Mouse (Mus musculus) liver, embryonic 12.5 days (tissue): Measurements from ENCODE around the gene Dtnbp1. TPM values are rescaled to one million over a fixed set of nuclear protein-coding genes. Genes with fewer than 3 reads are reported as not detected.

Experiments
- ATAC-seq: fragments of 200-750 bp; cut with Nextera tagmentation; 2 replicates; pipeline ENCODE4 v1.8.0; 2017; ENCODE audit warnings: moderate number of reproducible peaks, mild to moderate bottlenecking, moderate library complexity
- H3K27ac ChIP-seq: fragments of 300-500 bp; sonication (generic); 2 replicates; pipeline ENCODE4 v1.5.1; 2016; ENCODE audit warnings: mild to moderate bottlenecking
- H3K27me3 ChIP-seq: fragments of 300-500 bp; sonication (generic); replicated peaks from 2 replicates; pipeline ENCODE4 v1.6.1; 2016; ENCODE audit warnings: mild to moderate bottlenecking, moderate library complexity
- H3K36me3 ChIP-seq: fragments of 300-500 bp; sonication (generic); 2 replicates; pipeline ENCODE4 v1.6.1; 2016; ENCODE audit warnings: mild to moderate bottlenecking, moderate library complexity
- H3K4me1 ChIP-seq: fragments of 300-500 bp; sonication (generic); 2 replicates; pipeline ENCODE4 v1.6.1; 2016
- H3K4me2 ChIP-seq: fragments of 300-500 bp; sonication (generic); 2 replicates; pipeline ENCODE4 v1.6.1; 2016; ENCODE audit warnings: mild to moderate bottlenecking, moderate library complexity
- H3K4me3 ChIP-seq: fragments of 300-500 bp; sonication (generic); 2 replicates; pipeline ENCODE4 v1.5.1; 2016; ENCODE audit warnings: mild to moderate bottlenecking, moderate library complexity
- H3K9ac ChIP-seq: fragments of 300-500 bp; sonication (generic); 2 replicates; pipeline ENCODE4 v1.6.1; 2016; ENCODE audit warnings: mild to moderate bottlenecking, moderate library complexity
- H3K9me3 ChIP-seq: fragments of 300-500 bp; sonication (generic); replicated peaks from 2 replicates; pipeline ENCODE4 v1.6.1; 2016; ENCODE audit warnings: mild to moderate bottlenecking, moderate library complexity
- WGBS: fragments of 180-500 bp; shearing (Covaris S2); methylation state at CpG from one replicate; pipeline ENCODE4 v1.1.7; 2016; ENCODE audit not compliant: insufficient replicate concordance; 5-methylcytosine and 5-hydroxymethylcytosine counted together
- polyA plus RNA-seq: library from polyadenylated mRNA; unstranded; fragments of >200 nt; fragmentation: Nextera tagmentation; extraction: Ambion mirVana; gene quantifications from 2 replicates; pipeline ENCODE4 v1.2.1, GENCODE M21; 2016

Gene Dtnbp1
- polyA plus RNA-seq, 1 experiment from 2014 or later = 36.1 TPM

DNA sequence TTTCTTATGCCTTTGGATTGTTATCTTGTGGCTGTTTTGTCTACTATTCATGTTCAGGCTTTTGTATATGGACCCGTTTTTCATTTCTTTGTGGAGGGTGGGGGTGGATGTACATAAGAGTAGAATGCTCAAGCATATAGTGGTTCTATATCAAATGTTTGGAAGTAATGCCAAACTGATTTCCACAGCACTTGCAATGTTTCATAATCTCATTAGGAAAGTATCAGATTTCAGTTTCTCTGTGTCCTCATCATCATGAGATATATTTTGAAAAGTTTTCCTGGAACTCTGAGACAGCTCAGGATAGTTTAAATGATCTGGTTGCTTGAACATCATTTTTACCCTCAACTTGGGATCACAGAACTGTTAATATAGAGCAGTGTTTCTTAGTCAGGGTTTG lies 27.8 kb upstream of the Dtnbp1 start:
- H3K27me3 ChIP-seq = peaks cover 28% of the 10 kb centered on the region
- no peaks in the 10 kb centered on the region for H3K36me3 ChIP-seq
- H3K9me3 ChIP-seq = no peaks in the 10 kb centered on the region
- 60% methylated on average over 1 of the region's 1 CpGs for WGBS
- peaks cover 19% of the 10 kb centered on the region for H3K4me1 ChIP-seq
- H3K27ac ChIP-seq = no peak overlapping the region
- ATAC-seq = no peak
- no peak overlapping the region for H3K9ac ChIP-seq
- H3K4me2 ChIP-seq = no peak overlapping the region
- no peak overlapping the region for H3K4me3 ChIP-seq

DNA sequence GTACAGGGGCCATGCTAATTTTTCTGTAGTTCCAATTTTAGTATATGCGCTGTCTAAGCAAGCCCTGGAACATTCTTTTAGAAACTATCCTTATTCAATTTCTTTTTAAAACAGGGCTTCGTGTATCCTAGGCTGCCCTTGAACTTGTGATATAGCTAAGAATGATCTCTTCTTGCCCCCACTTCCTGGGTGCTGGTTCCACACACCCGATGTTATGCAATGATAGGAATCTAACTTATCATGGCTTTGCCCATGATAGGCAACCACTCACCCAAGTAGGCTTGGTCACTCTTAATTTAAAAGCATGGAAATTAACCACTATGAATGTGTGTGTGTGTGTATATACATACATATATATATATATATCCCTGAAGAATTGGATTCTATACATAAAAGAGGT lies 24.3 kb upstream of the Dtnbp1 start:
- no peak overlapping the region for H3K4me2 ChIP-seq
- H3K4me1 ChIP-seq = peaks cover 5% of the 10 kb centered on the region
- H3K36me3 ChIP-seq = no peaks in the 10 kb centered on the region
- ATAC-seq = no peak
- WGBS = 64% methylated on average over 3 of the region's 3 CpGs
- H3K27me3 ChIP-seq = peaks cover 2% of the 10 kb centered on the region; the same call in 1 of the 2 replicates
- no peaks in the 10 kb centered on the region for H3K9me3 ChIP-seq
- H3K4me3 ChIP-seq = no peak overlapping the region
- H3K27ac ChIP-seq = no peak overlapping the region
- H3K9ac ChIP-seq = no peak overlapping the region

DNA sequence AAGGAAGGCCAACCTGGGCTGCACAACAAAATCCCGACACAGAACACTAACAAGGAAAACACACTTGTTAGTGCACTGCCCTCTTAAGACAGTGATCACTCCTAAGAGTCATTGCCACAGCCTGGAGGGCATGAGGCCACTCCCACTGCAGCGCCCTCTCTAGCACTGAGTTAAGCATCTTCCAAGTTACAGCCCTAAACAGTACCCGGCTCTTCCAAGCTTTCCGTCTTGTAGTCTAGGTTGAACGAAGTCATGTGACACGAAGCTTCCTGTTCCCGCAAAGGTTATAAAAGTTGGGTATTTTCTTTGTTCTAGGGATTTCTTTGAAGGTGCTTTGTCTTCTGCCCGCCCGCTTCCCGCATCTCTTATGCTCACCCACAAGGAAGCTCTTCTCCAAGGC lies 22.9 kb upstream of the Dtnbp1 start:
- WGBS = 77% methylated on average over 10 of the region's 10 CpGs
- ATAC-seq = no peak
- no peaks in the 10 kb centered on the region for H3K4me1 ChIP-seq

DNA sequence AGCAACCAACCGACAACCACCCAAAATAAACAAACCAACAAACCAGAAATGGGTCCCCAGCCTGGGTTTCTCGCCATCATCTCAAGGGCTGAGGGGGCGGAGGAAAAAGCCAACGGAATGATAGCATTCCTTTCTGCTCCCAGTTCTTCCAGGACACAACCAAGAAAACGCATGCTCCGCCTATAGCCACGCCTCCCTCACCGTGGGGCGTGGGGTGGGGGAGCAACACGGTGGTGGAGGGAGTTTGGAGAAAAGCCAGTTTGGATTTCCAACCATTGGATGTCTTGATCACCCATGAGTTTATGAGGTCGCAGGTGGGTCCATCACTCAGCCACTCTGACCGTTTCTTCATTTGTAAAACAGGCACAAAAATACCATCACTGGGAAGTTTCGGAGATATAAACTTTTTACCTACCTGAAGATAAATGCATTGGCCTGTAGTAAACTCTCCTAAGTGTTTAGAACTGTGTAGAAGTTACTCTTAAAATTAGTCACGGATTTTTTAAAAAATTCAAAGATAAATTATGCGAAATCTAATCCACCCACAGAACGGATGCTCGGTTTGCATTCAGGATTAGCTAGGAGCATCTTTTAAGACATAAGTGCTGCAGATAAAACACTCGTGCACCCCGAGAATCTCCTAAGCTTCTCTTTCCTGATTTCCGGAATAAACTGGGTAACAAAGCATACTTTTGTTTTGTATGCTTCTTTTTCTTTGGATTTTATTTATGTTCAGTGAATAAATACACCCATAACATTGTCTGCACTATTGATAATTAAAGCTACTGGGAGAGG lies 21.6 kb upstream of the Dtnbp1 start:
- no peak overlapping the region for H3K27ac ChIP-seq
- no peak overlapping the region for H3K9ac ChIP-seq
- H3K4me2 ChIP-seq = no peak overlapping the region
- H3K4me3 ChIP-seq = no peak overlapping the region
- peaks cover 2% of the 10 kb centered on the region; the same call in 1 of the 2 replicates for H3K27me3 ChIP-seq
- H3K36me3 ChIP-seq = no peaks in the 10 kb centered on the region
- WGBS = 64% methylated on average over 20 of the region's 20 CpGs
- H3K4me1 ChIP-seq = no peaks in the 10 kb centered on the region
- ATAC-seq = no peak
- no peaks in the 10 kb centered on the region for H3K9me3 ChIP-seq

More for the DNA sequence above, 22.9 kb upstream of the Dtnbp1 start:
- Histone ChIP-seq H3K27ac (no peak overlapping the region), H3K4me2 (no peak overlapping the region), H3K9ac (no peak overlapping the region), H3K36me3 (no peaks in the 10 kb centered on the region), H3K9me3 (no peaks in the 10 kb centered on the region), H3K4me3 (no peak overlapping the region), H3K27me3 (peaks cover 2% of the 10 kb centered on the region; the same call in 1 of the 2 replicates)

DNA sequence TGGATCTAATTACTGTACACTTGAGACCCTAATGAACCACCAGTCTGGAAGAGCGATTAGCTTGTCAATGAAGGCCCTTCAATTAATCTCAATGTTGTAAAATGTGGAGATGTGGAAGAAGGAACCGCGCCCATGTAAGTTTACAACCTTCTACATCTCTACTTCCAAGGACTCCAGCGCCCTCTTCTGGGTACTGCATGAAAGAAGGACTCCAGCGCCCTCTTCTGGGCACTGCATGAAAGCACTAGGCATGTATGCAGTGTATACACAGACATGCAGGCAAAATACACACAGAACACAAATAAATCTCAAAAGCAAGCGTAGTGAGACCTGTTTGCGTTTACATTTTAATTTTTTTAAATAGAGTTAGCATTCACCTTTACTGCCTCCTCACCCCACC lies 6.2 kb upstream of the Dtnbp1 start:
- 71% methylated on average over 7 of the region's 7 CpGs for WGBS
- Histone ChIP-seq H3K4me1 (no peaks in the 10 kb centered on the region), H3K27ac (no peak overlapping the region), H3K4me2 (no peak overlapping the region), H3K36me3 (no peaks in the 10 kb centered on the region), H3K9me3 (no peaks in the 10 kb centered on the region), H3K4me3 (no peak overlapping the region), H3K9ac (no peak overlapping the region), H3K27me3 (no peaks in the 10 kb centered on the region)
- no peak for ATAC-seq

DNA sequence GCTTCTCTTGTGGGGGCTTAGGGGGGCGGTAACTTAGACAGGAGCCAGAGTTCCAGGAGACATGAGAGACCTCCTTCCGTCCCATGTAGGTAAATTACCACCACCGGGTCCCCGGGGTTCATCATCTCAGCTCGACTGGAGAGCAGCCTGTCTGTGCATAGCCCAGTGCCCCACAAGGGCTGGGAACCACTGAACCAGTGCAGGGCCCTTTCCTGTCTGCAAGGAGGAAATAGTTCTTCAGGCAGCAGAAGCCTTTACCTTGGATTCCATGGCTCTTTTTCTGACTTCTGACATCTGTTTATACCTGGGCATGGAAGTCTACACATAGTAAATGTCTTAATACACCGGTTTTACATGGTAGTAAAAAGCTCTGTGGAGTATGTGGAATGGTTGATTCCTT lies 5.8 kb upstream of the Dtnbp1 start:
- H3K4me1 ChIP-seq = peaks cover 1% of the 10 kb centered on the region
- no peak for ATAC-seq
- 82% methylated on average over 6 of the region's 6 CpGs for WGBS

DNA sequence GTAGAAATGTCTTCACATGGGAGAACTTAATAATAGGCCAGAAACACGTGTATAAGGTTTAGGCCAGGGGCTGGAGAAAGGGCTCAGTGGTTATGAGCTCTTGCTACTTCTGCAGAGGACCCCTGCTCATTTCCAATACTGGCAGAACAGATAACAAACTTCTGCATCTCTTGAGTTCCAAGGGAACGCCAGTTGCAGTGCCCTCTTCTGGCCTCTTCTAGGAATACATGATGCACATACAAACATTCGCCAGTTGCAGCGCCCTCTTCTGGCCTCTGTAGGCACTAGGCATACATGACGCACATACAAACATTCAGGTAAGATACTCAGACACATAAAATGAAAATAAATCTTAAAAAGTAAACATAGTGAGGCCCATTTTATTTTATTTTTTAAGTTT lies 4.5 kb upstream of the Dtnbp1 start:
- no peak for ATAC-seq

More for the DNA sequence above, 5.8 kb upstream of the Dtnbp1 start:
- Histone ChIP-seq H3K4me2 (no peak overlapping the region), H3K27ac (no peak overlapping the region), H3K4me3 (no peak overlapping the region), H3K9me3 (no peaks in the 10 kb centered on the region), H3K36me3 (no peaks in the 10 kb centered on the region), H3K9ac (no peak overlapping the region), H3K27me3 (no peaks in the 10 kb centered on the region)

DNA sequence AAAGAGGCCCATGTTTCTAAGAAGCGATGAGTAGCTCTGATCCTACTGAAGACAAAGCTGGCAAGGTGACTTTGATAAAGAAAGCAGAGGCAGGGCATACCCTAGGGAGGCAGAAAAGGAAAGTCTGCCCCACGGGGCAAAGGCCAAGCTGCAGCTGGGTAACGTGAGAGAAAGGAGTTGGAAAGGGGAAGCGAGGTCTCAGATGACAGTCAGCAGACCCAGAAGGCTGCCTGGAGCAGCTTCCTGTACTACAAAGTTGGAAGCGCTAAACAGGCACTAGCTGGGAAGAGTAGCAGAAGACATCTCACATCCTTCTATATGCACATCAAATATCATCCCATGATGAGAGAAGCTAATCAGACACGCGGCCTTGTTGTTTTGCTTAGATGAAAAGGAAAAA lies 3.9 kb upstream of the Dtnbp1 start:
- no peak overlapping the region for H3K4me3 ChIP-seq
- H3K9ac ChIP-seq = no peak overlapping the region
- H3K4me2 ChIP-seq = no peak overlapping the region
- no peak overlapping the region for H3K27ac ChIP-seq
- no peaks in the 10 kb centered on the region for H3K9me3 ChIP-seq
- no peaks in the 10 kb centered on the region for H3K27me3 ChIP-seq
- H3K4me1 ChIP-seq = peaks cover 13% of the 10 kb centered on the region
- ATAC-seq = no peak
- H3K36me3 ChIP-seq = no peaks in the 10 kb centered on the region
- WGBS = 52% methylated on average over 7 of the region's 7 CpGs

More for the DNA sequence above, 4.5 kb upstream of the Dtnbp1 start:
- Histone ChIP-seq H3K4me3 (no peak overlapping the region), H3K4me2 (no peak overlapping the region), H3K4me1 (peaks cover 8% of the 10 kb centered on the region), H3K27ac (no peak overlapping the region), H3K9ac (no peak overlapping the region), H3K9me3 (no peaks in the 10 kb centered on the region), H3K27me3 (no peaks in the 10 kb centered on the region), H3K36me3 (no peaks in the 10 kb centered on the region)
- 59% methylated on average over 5 of the region's 5 CpGs for WGBS

DNA sequence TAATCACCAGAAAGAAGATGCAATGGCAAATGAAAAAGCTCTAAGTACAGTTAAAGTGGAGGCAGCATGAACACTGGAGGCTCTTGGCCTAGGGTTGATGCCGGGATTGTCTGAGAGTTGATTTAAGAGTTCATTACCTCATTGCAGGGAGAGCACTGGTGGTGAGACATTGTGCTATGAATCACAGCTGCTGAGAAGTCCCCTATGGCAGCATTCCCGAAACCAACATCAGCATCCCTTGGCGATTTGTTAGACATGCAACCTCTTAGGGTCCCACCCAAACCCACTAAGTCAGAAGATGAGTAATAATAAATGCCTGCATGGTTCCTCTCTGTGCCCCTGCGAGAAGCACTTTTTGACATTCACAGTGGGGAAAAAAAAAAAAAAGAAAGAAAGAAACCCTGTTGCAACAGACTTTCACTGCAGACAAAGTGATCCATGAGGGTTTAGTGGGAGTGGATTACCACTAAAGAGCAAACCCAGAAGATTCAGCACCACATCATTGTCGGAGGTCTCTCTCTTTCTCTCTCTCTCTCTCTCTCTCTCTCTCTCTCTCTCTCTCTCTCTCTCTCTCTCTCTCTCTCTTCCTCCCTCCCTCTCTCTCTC lies 3.1 kb upstream of the Dtnbp1 start:
- no peaks in the 10 kb centered on the region for H3K9me3 ChIP-seq
- 72% methylated on average over 5 of the region's 5 CpGs for WGBS
- H3K9ac ChIP-seq = no peak overlapping the region
- H3K27me3 ChIP-seq = no peaks in the 10 kb centered on the region
- H3K4me2 ChIP-seq = no peak overlapping the region
- H3K36me3 ChIP-seq = no peaks in the 10 kb centered on the region
- no peak overlapping the region for H3K27ac ChIP-seq
- no peak for ATAC-seq
- H3K4me3 ChIP-seq = no peak overlapping the region
- peaks cover 20% of the 10 kb centered on the region for H3K4me1 ChIP-seq

DNA sequence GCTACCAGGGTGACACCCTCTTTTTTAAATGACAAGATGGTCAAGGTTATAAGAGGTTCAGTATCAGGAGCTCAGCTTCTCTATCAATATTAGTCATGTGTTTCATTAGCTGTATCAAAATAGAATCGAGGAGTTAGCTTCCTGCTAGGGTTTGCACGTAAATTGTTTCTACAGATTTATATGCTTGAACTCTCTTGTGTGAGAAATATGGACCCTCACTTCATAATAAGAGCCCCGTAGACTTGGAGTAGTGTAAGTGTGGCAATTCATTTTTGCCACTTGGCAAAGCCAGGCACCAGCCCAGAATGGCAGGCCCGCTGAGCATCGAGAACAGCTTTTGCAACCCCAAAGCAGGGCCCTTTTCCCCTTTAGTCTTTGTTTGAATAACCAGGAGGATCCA lies 1.1 kb upstream of the Dtnbp1 start:
- Histone ChIP-seq H3K27ac (no peak overlapping the region), H3K36me3 (peaks cover 9% of the 10 kb centered on the region; the same call in 1 of the 2 replicates), H3K27me3 (no peaks in the 10 kb centered on the region), H3K9me3 (no peaks in the 10 kb centered on the region), H3K4me2 (no peak overlapping the region), H3K4me1 (peaks cover 20% of the 10 kb centered on the region), H3K9ac (no peak overlapping the region), H3K4me3 (no peak overlapping the region)
- 71% methylated on average over 5 of the region's 5 CpGs for WGBS
- no peak for ATAC-seq

DNA sequence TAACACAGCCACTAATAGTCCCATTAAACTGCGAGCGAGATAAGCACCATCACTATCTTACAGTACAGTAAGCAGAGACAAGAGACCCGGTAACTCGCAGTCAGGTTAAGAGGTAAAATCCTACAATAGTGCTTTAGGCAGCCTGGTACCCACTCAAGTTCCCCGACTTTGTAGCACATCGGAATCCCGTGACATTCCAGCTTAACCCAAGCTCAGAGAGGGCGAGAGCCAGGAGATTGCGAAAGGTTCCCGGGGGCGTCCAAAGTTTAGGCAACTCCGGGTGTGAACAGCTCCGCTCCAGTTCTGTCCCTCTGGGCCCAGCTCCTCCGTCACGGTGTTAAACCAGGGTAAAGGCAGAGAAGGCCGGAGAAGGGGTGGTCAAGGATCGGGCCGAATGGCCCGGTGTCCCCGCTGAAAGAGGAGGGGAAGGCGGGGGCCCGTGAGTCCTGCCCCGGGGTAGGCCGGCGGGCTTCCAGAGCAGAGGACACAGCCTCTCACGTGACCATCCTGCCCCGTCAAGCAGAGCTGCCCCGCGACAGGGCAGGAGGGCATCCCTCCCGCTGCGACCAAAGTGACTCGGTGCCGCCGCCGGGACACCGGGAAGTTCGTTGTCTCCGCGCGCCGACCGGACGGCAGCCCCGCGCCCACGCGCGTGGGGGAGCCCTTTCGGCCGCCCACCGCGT lies 578 bp downstream of the Dtnbp1 start:
- peak overlapping the region; percentile 80 for H3K27ac ChIP-seq
- H3K4me2 ChIP-seq = peak overlapping the region; percentile 99
- H3K27me3 ChIP-seq = no peaks in the 10 kb centered on the region
- peaks cover 20% of the 10 kb centered on the region for H3K4me1 ChIP-seq
- peaks cover 9% of the 10 kb centered on the region; the same call in 1 of the 2 replicates for H3K36me3 ChIP-seq
- peak overlapping the region; percentile 84 for H3K9ac ChIP-seq
- WGBS = under 1% methylated on average over 43 of the region's 52 CpGs
- ATAC-seq = peak; percentile 87
- peak overlapping the region; percentile 84 for H3K4me3 ChIP-seq
- no peaks in the 10 kb centered on the region for H3K9me3 ChIP-seq

DNA sequence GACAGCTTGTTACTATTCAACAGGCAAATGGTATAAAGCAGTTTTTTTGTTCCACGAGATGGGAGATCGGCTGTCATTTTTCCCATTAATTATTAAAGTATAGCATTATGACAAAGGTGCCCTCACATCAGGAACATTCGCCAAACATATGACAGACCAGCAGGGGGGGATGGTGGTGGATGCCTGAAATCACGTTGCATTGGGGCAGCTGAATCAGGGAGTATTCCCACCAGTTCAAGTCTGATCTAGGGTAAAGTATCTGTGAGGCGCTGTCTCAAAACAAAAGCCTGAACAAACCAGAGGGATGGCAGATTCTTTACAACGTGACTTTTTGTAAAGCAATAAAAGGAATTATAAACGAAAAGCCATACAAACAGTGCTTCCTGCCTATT lies 1.1 kb downstream of the Dtnbp1 start:
- Histone ChIP-seq H3K9me3 (no peaks in the 10 kb centered on the region), H3K9ac (peak overlapping the region; percentile 84), H3K27me3 (no peaks in the 10 kb centered on the region), H3K4me2 (peak overlapping the region; percentile 99), H3K4me1 (peaks cover 20% of the 10 kb centered on the region), H3K36me3 (peaks cover 9% of the 10 kb centered on the region; the same call in 1 of the 2 replicates), H3K27ac (peak overlapping the region; percentile 80; the same call in 1 of the 2 replicates), H3K4me3 (peak overlapping the region; percentile 84)
- 26% methylated on average over 7 of the region's 7 CpGs for WGBS
- no peak for ATAC-seq
